Mouse (Mus musculus) olfactory bulb, adult 2 months (tissue): ENCODE measurements around the gene Ctxn1.

Experiments
- CTCF ChIP-seq: fragments of 200-500 bp; IDR thresholded peaks from 2 replicates; pipeline ENCODE4 v1.5.1; 2012; ENCODE audit warnings: low read depth, mild to moderate bottlenecking, low read length, moderate library complexity; ENCODE audit not compliant: insufficient read depth
- POLR2A ChIP-seq: fragments of 200-500 bp; IDR thresholded peaks from 2 replicates; pipeline ENCODE4 v1.6.1; 2012; ENCODE audit warnings: mild to moderate bottlenecking, low read depth, low read length, moderate library complexity; ENCODE audit not compliant: insufficient read depth

GRCm38 (mm10) chr8:4230612-4231351 is 28.3 kb downstream of the Ctxn1 start:
- TF ChIP-seq CTCF (no peak), POLR2A (no peak)
